In genomic region chr10:68759238-68759637, GRCm38 (mm10) we compare ENCODE assay signal across 8 mouse cellular contexts. TPM values are rescaled to one million over a fixed set of nuclear protein-coding genes. Genes with fewer than 3 reads are reported as not detected.
A peak's percentile ranks its signal among the peaks of the same experiment; 100 is the strongest.
DNase-seq lines count a peak whose midpoint lies in the region.

No protein-coding gene starts in this region.

- DNase-seq in heart, adult 8-10 months (ENCODE audit: low spot score), result peak; percentile 11
- no peak for DNase-seq in heart, postnatal 25 days (ENCODE audit: low spot score)
- peak; percentile 9 for DNase-seq in thymus, postnatal 14 days
- DNase-seq in thymus, postnatal 0 days (ENCODE audit: low spot score), result no peak
- DNase-seq in embryo, embryonic 11 days, result peak; percentile 57
- DNase-seq in kidney, postnatal 4 days, result peak; percentile 30 to 43
- DNase-seq in right cerebral cortex, postnatal 4 days, result peak; percentile 22
- DNase-seq in cerebellum, postnatal 25 days, result no peak

- intact Hi-C loops in heart, postnatal 25 days (cut with DNase I), result no loop called here

RNA-seq across cellular contexts. Expression of gene Tmem26, which starts 35.8 kb away (rescaled TPM):
- total RNA-seq in heart, adult 8-10 months (2022), result under 1 TPM; 0.12 to 0.52 (median 0.37) TPM
- total RNA-seq in heart, postnatal 25 days (2021), result under 1 TPM; 0.26 to 0.28 TPM
- polyA plus RNA-seq in thymus, postnatal 0 days (2015; fragmentation: Nextera tagmentation; extraction: Ambion mirVana), result 2.6 and 3.1 TPM in 2 replicates

Comparison
In these comparisons a context has a peak if more than half of its experiments do, and no peak if none do; other contexts are left out.
1. DNase-seq: peak in heart, adult 8-10 months (single experiment), thymus, postnatal 14 days (single experiment), embryo, embryonic 11 days (single experiment), kidney, postnatal 4 days (2 of 2) and right cerebral cortex, postnatal 4 days (single experiment); none in heart, postnatal 25 days (single experiment), thymus, postnatal 0 days (single experiment) and cerebellum, postnatal 25 days (0 of 2).